Mouse (Mus musculus) limb, embryonic 10.5 days (tissue): ENCODE data around the gene Fzd10. TPM values are rescaled to one million over a fixed set of nuclear protein-coding genes. Genes with fewer than 3 reads are reported as not detected.

Experiments used
- DNase-seq: peaks from one replicate; pipeline ENCODE4 v3.0.0-alpha.2; 2017; ENCODE audit warnings: low spot score
- H3K27ac ChIP-seq: fragments of 300-500 bp; sonication (generic); 2 replicates; pipeline ENCODE4 v1.5.1; 2016; ENCODE audit warnings: mild to moderate bottlenecking
- H3K27me3 ChIP-seq: fragments of 300-500 bp; sonication (generic); 2 replicates; pipeline ENCODE4 v1.6.1; 2016; ENCODE audit warnings: low read depth, mild to moderate bottlenecking; ENCODE audit not compliant: poor library complexity, severe bottlenecking
- H3K36me3 ChIP-seq: fragments of 300-500 bp; sonication (generic); 2 replicates; pipeline ENCODE4 v1.6.1; 2016; ENCODE audit warnings: mild to moderate bottlenecking, moderate library complexity
- H3K4me1 ChIP-seq: fragments of 300-500 bp; sonication (generic); 2 replicates; pipeline ENCODE4 v1.6.1; 2016
- H3K4me3 ChIP-seq: fragments of 300-500 bp; sonication (generic); 2 replicates; pipeline ENCODE4 v1.5.1; 2016; ENCODE audit warnings: mild to moderate bottlenecking, moderate library complexity
- H3K9me3 ChIP-seq: fragments of 300-500 bp; sonication (generic); replicated peaks from 2 replicates; pipeline ENCODE4 v1.6.1; 2016; ENCODE audit warnings: mild to moderate bottlenecking
- WGBS: fragments of 180-500 bp; shearing (Covaris S2); methylation state at CpG from one replicate; pipeline ENCODE4 v1.1.7; 2016; 5-methylcytosine and 5-hydroxymethylcytosine counted together
- polyA plus RNA-seq: library from polyadenylated mRNA; unstranded; fragments of >200 nt; fragmentation: Nextera tagmentation; extraction: Ambion mirVana; gene quantifications from 2 replicates; pipeline ENCODE4 v1.2.1, GENCODE M21; 2016

Gene Fzd10
- polyA plus RNA-seq, 1 experiment from 2014 or later: 8.1 TPM

GRCm38 (mm10) chr5:128617621-128618020 lies 17.0 kb downstream of the Fzd10 start:
- Histone ChIP-seq H3K36me3 (no peaks in the 10 kb centered on the region), H3K4me1 (peaks cover 57% of the 10 kb centered on the region), H3K4me3 (peak overlapping the region; percentile 33), H3K9me3 (no peaks in the 10 kb centered on the region), H3K27me3 (no peaks in the 10 kb centered on the region), H3K27ac (peak overlapping the region; percentile 86)
- WGBS: 3% methylated on average over 9 of the region's 9 CpGs
- DNase-seq: peak; percentile 72

- peak; percentile 72 for DNase-seq
- peaks cover 57% of the 10 kb centered on the region for H3K4me1 ChIP-seq
- no peaks in the 10 kb centered on the region for H3K36me3 ChIP-seq
- no peaks in the 10 kb centered on the region for H3K27me3 ChIP-seq
- WGBS: 15% methylated on average over 8 of the region's 8 CpGs
- H3K27ac ChIP-seq: peak overlapping the region; percentile 86
- H3K4me3 ChIP-seq: peak overlapping the region; percentile 39
- H3K9me3 ChIP-seq: no peaks in the 10 kb centered on the region
Observed at GRCm38 (mm10) chr5:128619987-128620386, 19.3 kb downstream of the Fzd10 start.

GRCm38 (mm10) chr5:128620408-128620807 lies 19.8 kb downstream of the Fzd10 start:
- peak overlapping the region; percentile 86 for H3K27ac ChIP-seq
- peak overlapping the region; percentile 39 for H3K4me3 ChIP-seq
- peak; percentile 74 for DNase-seq
- no peaks in the 10 kb centered on the region for H3K27me3 ChIP-seq
- H3K9me3 ChIP-seq: no peaks in the 10 kb centered on the region
- peaks cover 55% of the 10 kb centered on the region for H3K4me1 ChIP-seq
- WGBS: 3% methylated on average over 9 of the region's 9 CpGs
- H3K36me3 ChIP-seq: no peaks in the 10 kb centered on the region

GRCm38 (mm10) chr5:128627763-128628162 lies 27.1 kb downstream of the Fzd10 start:
- H3K4me3 ChIP-seq: no peak overlapping the region
- no peaks in the 10 kb centered on the region for H3K27me3 ChIP-seq
- no peaks in the 10 kb centered on the region for H3K9me3 ChIP-seq
- no peaks in the 10 kb centered on the region for H3K36me3 ChIP-seq
- peaks cover 43% of the 10 kb centered on the region for H3K4me1 ChIP-seq
- 47% methylated on average over 5 of the region's 5 CpGs for WGBS
- DNase-seq: no peak
- H3K27ac ChIP-seq: peak overlapping the region; percentile 25; the same call in 1 of the 2 replicates

- H3K36me3 ChIP-seq: no peaks in the 10 kb centered on the region
- DNase-seq: peak; percentile 50
- H3K27me3 ChIP-seq: no peaks in the 10 kb centered on the region
- no peak overlapping the region for H3K4me3 ChIP-seq
- 76% methylated on average over 9 of the region's 9 CpGs for WGBS
- H3K9me3 ChIP-seq: no peaks in the 10 kb centered on the region
- H3K4me1 ChIP-seq: peaks cover 45% of the 10 kb centered on the region
- H3K27ac ChIP-seq: peak overlapping the region; percentile 78
Observed at GRCm38 (mm10) chr5:128636648-128637047, 36.0 kb downstream of the Fzd10 start.

GRCm38 (mm10) chr5:128637071-128638015 lies 36.7 kb downstream of the Fzd10 start:
- no peaks in the 10 kb centered on the region for H3K27me3 ChIP-seq
- peak overlapping the region; percentile 78 for H3K27ac ChIP-seq
- no peak overlapping the region for H3K4me3 ChIP-seq
- DNase-seq: peak; percentile 73
- H3K36me3 ChIP-seq: no peaks in the 10 kb centered on the region
- peaks cover 38% of the 10 kb centered on the region for H3K4me1 ChIP-seq
- 70% methylated on average over 26 of the region's 26 CpGs for WGBS
- H3K9me3 ChIP-seq: no peaks in the 10 kb centered on the region

- Histone ChIP-seq H3K27me3 (no peaks in the 10 kb centered on the region), H3K4me1 (peaks cover 38% of the 10 kb centered on the region), H3K9me3 (no peaks in the 10 kb centered on the region), H3K4me3 (no peak overlapping the region), H3K27ac (peak overlapping the region; percentile 78; the same call in 1 of the 2 replicates), H3K36me3 (no peaks in the 10 kb centered on the region)
- DNase-seq: no peak
- WGBS: 64% methylated on average over 9 of the region's 9 CpGs
Observed at GRCm38 (mm10) chr5:128638716-128639115, 38.1 kb downstream of the Fzd10 start.

- H3K27me3 ChIP-seq: no peaks in the 10 kb centered on the region
- no peak overlapping the region for H3K4me3 ChIP-seq
- no peak overlapping the region for H3K27ac ChIP-seq
- H3K9me3 ChIP-seq: no peaks in the 10 kb centered on the region
- peaks cover 26% of the 10 kb centered on the region for H3K4me1 ChIP-seq
- H3K36me3 ChIP-seq: no peaks in the 10 kb centered on the region
- WGBS: 93% methylated on average over 4 of the region's 4 CpGs
- no peak for DNase-seq
Observed at GRCm38 (mm10) chr5:128643065-128643464, 42.4 kb downstream of the Fzd10 start.

- Histone ChIP-seq H3K27me3 (no peaks in the 10 kb centered on the region), H3K36me3 (no peaks in the 10 kb centered on the region), H3K27ac (no peak overlapping the region), H3K9me3 (no peaks in the 10 kb centered on the region), H3K4me3 (no peak overlapping the region), H3K4me1 (peaks cover 14% of the 10 kb centered on the region)
- no peak for DNase-seq
- WGBS: 49% methylated on average over 8 of the region's 8 CpGs
Observed at GRCm38 (mm10) chr5:128645720-128646119, 45.1 kb downstream of the Fzd10 start.

GRCm38 (mm10) chr5:128646286-128646685 lies 45.6 kb downstream of the Fzd10 start:
- H3K27ac ChIP-seq: no peak overlapping the region
- 83% methylated on average over 5 of the region's 5 CpGs for WGBS
- no peak for DNase-seq
- peaks cover 14% of the 10 kb centered on the region for H3K4me1 ChIP-seq
- no peaks in the 10 kb centered on the region for H3K36me3 ChIP-seq
- H3K9me3 ChIP-seq: no peaks in the 10 kb centered on the region
- H3K27me3 ChIP-seq: no peaks in the 10 kb centered on the region
- no peak overlapping the region for H3K4me3 ChIP-seq

GRCm38 (mm10) chr5:128647221-128647730 lies 46.6 kb downstream of the Fzd10 start:
- no peak overlapping the region for H3K4me3 ChIP-seq
- 89% methylated on average over 10 of the region's 10 CpGs for WGBS
- no peaks in the 10 kb centered on the region for H3K27me3 ChIP-seq
- H3K36me3 ChIP-seq: no peaks in the 10 kb centered on the region
- no peak for DNase-seq
- H3K4me1 ChIP-seq: peaks cover 14% of the 10 kb centered on the region
- no peaks in the 10 kb centered on the region for H3K9me3 ChIP-seq
- no peak overlapping the region for H3K27ac ChIP-seq

- WGBS: 80% methylated on average over 11 of the region's 11 CpGs
- H3K9me3 ChIP-seq: no peaks in the 10 kb centered on the region
- no peaks in the 10 kb centered on the region for H3K36me3 ChIP-seq
- H3K27ac ChIP-seq: no peak overlapping the region
- no peak overlapping the region for H3K4me3 ChIP-seq
- no peaks in the 10 kb centered on the region for H3K27me3 ChIP-seq
- DNase-seq: no peak
- H3K4me1 ChIP-seq: peaks cover 14% of the 10 kb centered on the region
Observed at GRCm38 (mm10) chr5:128649336-128649897, 48.8 kb downstream of the Fzd10 start.
